Mouse (Mus musculus): Measurements from ENCODE around the gene Parp1. TPM values are rescaled to one million over a fixed set of nuclear protein-coding genes. Genes with fewer than 3 reads are reported as not detected.

The Parp1 gene
- polyA plus RNA-seq, 1 experiment from 2014 or later = 115 TPM

DNA sequence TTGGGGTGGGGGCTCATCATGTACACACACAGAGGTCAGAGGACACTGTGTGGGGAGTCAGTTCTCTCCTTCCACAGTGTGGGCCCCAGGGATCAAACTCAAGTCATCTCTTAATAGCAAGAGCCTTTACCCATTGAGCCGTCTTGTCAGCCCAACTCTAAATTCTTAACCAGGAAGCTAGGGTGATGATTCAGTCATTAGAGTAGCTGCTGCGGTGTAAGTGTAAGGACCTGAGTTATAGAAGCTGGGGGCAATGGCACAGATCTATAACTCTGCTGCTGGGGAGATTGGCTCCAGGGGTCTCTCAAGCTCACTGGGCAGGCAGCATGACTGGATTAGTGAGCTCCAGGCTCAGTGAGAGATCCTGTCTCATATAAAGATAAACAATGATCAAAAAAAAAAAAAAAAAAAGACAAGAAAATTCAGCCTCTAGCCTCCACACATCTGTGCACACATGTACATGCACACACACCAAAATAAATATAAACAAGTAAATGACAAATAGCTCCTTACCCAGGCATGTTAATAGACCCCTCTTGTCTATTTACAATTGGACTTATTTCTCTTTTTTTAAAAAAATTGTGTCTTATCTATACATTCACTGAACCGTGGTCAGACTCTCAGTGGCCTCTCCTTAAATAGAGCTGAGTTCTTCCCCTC, 25.9 kb upstream of the Parp1 start:
- 50% methylated on average over 3 of the region's 3 CpGs for WGBS (ENCODE audit: insufficient replicate concordance)
- Histone ChIP-seq H3K27ac (no peak overlapping the region), H3K9ac (no peak overlapping the region), H3K36me3 (no peaks in the 10 kb centered on the region), H3K4me2 (no peak overlapping the region), H3K4me3 (no peak overlapping the region), H3K4me1 (peaks cover 17% of the 10 kb centered on the region; the same call in 1 of the 2 replicates), H3K27me3 (replicated peaks) (peaks cover 16% of the 10 kb centered on the region), H3K9me3 (replicated peaks) (no peaks in the 10 kb centered on the region)
- no peak for ATAC-seq

DNA sequence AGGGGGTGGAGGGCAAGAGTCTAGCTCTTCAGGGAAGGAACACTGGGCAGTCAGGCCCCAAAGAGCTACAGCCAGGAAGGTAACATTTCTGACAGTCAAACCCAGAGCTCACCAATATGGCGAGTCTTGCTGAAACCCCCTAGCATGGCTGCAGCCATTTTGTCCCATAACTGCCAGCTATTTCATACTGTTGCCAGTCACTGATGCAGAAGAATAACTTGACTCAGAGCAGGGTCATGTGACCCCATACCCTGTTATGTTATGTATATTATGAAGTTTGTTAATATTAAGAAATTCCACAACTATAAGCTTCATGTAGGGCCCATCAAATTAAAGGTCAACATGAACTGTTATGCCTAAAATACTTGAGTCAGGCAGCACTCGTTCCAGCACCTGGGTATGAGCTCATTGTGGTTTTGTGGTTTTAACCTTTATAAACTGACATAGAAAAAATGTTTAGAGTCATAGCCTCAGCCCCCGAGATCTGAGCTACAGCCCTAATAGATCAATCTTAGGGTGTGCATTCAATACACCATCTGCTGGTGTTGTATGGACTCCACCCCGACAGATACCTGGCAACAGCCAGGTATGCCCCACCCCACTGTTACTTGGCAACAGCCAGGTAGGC, 22.7 kb upstream of the Parp1 start:
- no peak overlapping the region for H3K4me2 ChIP-seq
- 46% methylated on average over 4 of the region's 4 CpGs for WGBS (ENCODE audit: insufficient replicate concordance)
- H3K27me3 ChIP-seq (replicated peaks) = peaks cover 46% of the 10 kb centered on the region
- no peaks in the 10 kb centered on the region for H3K36me3 ChIP-seq
- ATAC-seq = no peak
- peaks cover 21% of the 10 kb centered on the region; the same call in 1 of the 2 replicates for H3K4me1 ChIP-seq
- no peak overlapping the region for H3K27ac ChIP-seq
- H3K4me3 ChIP-seq = no peak overlapping the region
- no peak overlapping the region for H3K9ac ChIP-seq
- H3K9me3 ChIP-seq (replicated peaks) = no peaks in the 10 kb centered on the region

DNA sequence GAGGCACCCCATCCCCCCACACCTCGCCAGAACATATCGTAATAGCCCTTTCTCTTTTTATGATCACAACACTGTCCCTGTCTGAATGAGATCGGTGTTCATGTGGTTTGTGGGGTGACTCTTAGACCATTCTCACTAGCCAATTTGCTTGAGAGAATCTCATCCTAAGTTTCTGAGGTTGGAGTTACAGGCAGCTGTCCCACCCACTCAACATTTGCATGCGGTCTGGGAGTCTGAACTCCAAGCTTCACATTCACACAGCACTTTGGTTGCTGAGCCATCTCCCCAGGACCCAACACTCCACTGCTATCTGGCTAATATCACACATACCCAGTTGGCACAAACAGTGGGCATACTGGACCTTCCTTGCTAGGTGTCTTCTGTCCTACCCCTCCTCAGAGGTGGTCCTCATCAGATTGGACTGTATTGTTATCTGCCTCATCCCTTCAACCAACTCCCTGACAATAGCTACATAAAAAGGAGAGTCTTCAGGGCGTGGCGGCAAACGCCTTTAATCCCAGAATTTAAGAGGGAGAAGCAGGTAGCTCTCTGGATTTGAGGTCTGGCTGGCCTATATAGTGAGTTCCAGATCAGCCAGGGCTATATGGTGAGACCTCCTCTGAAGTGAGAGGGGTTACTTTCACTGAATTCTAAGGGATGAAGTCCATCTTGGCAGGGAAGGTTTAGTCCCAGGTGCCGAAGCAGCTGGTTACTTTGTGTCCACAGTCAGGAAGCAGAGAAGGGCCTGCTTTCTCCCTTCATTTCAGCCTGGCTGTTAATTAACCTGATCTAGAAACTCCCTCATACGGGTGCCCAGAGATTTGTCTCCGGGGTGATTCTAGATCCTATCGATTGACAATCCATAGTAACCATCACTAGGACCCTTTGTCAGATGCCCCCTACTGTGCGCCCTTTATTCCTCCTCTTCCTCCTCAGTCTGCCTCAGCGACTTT, 21.6 kb upstream of the Parp1 start:
- Histone ChIP-seq H3K27ac (no peak overlapping the region), H3K36me3 (no peaks in the 10 kb centered on the region), H3K4me3 (no peak overlapping the region), H3K4me1 (peaks cover 10% of the 10 kb centered on the region; the same call in 1 of the 2 replicates), H3K27me3 (replicated peaks) (peaks cover 46% of the 10 kb centered on the region), H3K9me3 (replicated peaks) (no peaks in the 10 kb centered on the region), H3K9ac (no peak overlapping the region), H3K4me2 (peak overlapping the region; percentile 44)
- no peak for ATAC-seq
- WGBS (ENCODE audit: insufficient replicate concordance) = 47% methylated on average over 13 of the region's 13 CpGs

DNA sequence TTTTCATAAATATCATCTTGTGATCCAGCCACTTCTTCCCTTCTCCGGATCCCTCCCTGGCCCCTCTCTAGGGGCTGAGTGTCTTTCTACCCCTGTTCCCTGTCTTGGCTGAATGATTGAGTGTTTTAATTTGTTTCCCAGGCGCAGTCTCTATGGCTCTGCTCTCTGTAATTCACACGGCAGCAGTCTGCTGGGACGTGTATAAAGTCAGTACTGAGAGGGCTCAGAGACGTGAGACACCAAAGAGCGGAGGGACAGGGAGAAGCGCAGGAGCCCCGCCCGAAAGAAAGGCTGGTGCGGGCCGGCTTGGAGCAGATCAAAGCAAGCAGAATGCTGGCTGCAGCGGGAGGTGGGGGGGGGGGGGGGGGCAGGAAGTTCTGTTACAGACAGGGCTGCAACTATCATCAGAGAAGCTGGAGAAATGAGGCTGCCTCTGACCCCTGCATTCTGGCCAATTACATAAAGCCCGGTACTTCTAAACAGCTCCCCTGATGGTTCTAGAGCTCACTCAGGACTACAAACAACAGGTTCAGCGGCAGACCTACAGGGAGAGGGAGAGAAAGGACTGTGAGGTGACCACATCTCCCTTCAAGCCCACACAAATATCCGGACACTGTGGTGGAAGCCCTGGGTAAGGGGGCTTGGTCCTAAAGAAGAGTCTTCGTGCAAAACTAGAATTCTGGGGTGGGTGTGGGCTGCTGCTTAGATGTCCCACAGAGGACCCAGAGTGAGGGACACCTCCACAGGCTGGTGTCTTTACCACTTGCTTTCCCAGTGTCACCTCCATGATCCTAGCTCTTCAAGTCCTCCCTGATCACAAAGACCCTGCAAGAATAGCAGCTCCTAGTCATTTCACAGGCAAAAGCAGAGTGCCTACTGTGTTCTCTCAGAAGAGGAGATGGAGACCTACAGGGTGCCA, 20.7 kb upstream of the Parp1 start:
- peak overlapping the region; percentile 44 for H3K4me2 ChIP-seq

DNA sequence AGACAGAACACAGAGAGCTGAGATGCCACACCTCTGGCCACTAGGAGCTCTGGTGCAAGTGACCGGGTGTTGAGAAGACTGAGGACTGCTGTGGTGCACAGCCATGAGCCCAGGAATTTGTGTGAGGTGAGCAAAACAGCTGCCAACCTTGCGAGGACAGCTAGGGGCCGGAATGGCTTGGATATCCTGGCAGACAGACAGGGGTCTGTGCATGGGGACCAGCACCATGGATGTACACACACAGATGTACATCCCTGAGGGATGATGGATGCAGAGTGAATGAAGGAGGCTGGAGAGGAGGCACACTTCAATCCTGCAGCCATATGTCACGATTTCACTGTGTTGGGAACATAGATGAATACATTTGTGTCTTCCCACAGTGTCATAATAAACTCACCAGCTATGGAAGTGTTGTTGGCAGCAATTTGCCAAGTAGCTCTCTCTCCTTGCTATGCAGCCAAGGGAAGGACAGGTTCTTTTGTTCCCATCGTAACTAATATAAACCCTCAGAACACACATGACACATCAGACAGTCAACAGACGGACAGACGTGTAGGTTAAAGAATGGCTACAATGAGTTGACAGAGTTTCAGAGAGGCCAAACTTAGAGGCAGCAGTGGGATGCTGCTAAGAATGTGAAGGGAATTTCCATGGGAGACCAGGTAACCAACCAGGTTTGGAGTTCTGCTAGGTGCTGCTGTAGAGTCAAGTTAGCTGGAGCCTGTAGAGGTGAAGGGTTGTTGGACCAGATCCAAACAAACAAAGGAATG, 19.0 kb upstream of the Parp1 start:
- Histone ChIP-seq H3K9me3 (replicated peaks) (no peaks in the 10 kb centered on the region), H3K9ac (no peak overlapping the region), H3K4me3 (no peak overlapping the region), H3K27ac (no peak overlapping the region), H3K4me2 (no peak overlapping the region), H3K4me1 (peaks cover 14% of the 10 kb centered on the region; the same call in 1 of the 2 replicates), H3K27me3 (replicated peaks) (peaks cover 46% of the 10 kb centered on the region), H3K36me3 (no peaks in the 10 kb centered on the region)
- WGBS (ENCODE audit: insufficient replicate concordance) = 68% methylated on average over 7 of the region's 7 CpGs
- ATAC-seq = no peak

More for the DNA sequence above, 20.7 kb upstream of the Parp1 start:
- H3K9ac ChIP-seq = no peak overlapping the region
- no peak overlapping the region for H3K4me3 ChIP-seq
- peaks cover 46% of the 10 kb centered on the region for H3K27me3 ChIP-seq (replicated peaks)
- no peak for ATAC-seq
- no peak overlapping the region for H3K27ac ChIP-seq
- 5% methylated on average over 16 of the region's 16 CpGs for WGBS (ENCODE audit: insufficient replicate concordance)
- H3K4me1 ChIP-seq = peaks cover 10% of the 10 kb centered on the region; the same call in 1 of the 2 replicates
- H3K9me3 ChIP-seq (replicated peaks) = no peaks in the 10 kb centered on the region
- H3K36me3 ChIP-seq = no peaks in the 10 kb centered on the region

DNA sequence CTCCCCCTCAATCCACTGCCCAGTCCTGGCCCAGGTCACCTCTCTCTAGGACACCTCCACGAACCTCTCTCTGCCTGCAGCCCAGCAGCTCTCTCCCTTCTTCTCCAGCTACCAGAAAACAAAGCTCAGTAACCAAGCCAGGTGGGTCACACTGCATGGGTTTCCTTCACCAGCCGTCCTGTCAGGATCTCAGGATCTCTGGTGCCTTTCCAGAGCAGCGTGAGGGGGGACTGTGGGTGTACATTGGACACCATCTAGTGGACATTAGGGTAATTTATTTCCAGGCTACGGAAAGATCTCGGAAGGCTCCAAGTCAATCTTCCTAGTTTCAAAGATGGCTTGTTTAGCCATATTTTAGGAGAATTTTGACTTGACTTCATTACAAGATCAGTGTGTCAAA, 18.0 kb upstream of the Parp1 start:
- 17% methylated on average over 5 of the region's 5 CpGs for WGBS (ENCODE audit: insufficient replicate concordance)
- Histone ChIP-seq H3K27me3 (replicated peaks) (peaks cover 46% of the 10 kb centered on the region), H3K9me3 (replicated peaks) (no peaks in the 10 kb centered on the region), H3K4me2 (no peak overlapping the region), H3K4me1 (peaks cover 17% of the 10 kb centered on the region; the same call in 1 of the 2 replicates), H3K27ac (no peak overlapping the region), H3K4me3 (no peak overlapping the region), H3K36me3 (no peaks in the 10 kb centered on the region), H3K9ac (no peak overlapping the region)
- 0 out of 2 replicates have a peak, but pooled peaks have one; percentile 30 for ATAC-seq

DNA sequence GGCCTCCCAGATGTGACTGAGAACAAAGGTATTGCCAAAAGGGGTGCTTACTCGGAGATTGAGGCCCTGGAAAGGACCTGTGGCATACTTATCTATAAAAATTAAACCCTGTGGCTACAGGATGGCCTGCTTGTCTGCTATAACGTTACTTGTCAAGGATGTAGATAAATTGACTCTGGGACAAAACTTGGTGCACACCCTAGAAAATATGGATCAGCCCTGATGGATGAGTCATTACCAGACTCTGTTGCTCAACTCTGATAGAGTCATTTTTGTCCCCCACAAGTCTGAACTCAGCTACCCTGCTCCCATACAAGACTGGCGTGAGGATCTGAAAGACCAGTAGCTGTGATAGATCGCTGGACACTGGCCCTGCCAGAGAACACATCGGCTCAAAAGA, 11.8 kb upstream of the Parp1 start:
- Histone ChIP-seq H3K27ac (no peak overlapping the region), H3K4me3 (no peak overlapping the region), H3K9ac (no peak overlapping the region), H3K9me3 (replicated peaks) (no peaks in the 10 kb centered on the region), H3K4me2 (no peak overlapping the region), H3K4me1 (peaks cover 16% of the 10 kb centered on the region), H3K27me3 (replicated peaks) (no peaks in the 10 kb centered on the region), H3K36me3 (no peaks in the 10 kb centered on the region)
- ATAC-seq = no peak
- 46% methylated on average over 5 of the region's 5 CpGs for WGBS (ENCODE audit: insufficient replicate concordance)

DNA sequence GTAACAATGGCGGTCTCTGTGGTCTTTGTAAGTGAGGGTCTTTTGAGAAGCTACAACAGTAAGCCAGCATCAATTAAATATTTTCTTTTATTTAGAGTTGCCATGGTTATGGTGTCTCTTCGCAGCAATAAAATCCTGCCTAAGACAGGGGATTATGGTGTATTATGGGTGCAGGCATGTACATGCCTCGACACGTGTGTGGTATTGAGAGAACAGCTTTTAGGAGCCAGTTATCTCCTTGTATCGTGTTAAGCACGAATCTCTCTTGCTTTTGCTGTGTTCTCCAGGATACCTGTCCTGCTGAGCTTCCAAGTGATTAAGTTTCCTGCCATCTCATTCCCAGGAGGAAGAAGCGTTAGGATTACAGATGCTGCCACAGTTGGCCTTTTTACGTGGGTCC, 9.3 kb upstream of the Parp1 start:
- no peak overlapping the region for H3K9ac ChIP-seq
- H3K27ac ChIP-seq = no peak overlapping the region
- 65% methylated on average over 8 of the region's 8 CpGs for WGBS (ENCODE audit: insufficient replicate concordance)
- no peak overlapping the region for H3K4me3 ChIP-seq
- ATAC-seq = no peak
- no peaks in the 10 kb centered on the region for H3K9me3 ChIP-seq (replicated peaks)
- no peaks in the 10 kb centered on the region for H3K27me3 ChIP-seq (replicated peaks)
- peaks cover 15% of the 10 kb centered on the region for H3K4me1 ChIP-seq
- no peaks in the 10 kb centered on the region for H3K36me3 ChIP-seq
- H3K4me2 ChIP-seq = no peak overlapping the region

DNA sequence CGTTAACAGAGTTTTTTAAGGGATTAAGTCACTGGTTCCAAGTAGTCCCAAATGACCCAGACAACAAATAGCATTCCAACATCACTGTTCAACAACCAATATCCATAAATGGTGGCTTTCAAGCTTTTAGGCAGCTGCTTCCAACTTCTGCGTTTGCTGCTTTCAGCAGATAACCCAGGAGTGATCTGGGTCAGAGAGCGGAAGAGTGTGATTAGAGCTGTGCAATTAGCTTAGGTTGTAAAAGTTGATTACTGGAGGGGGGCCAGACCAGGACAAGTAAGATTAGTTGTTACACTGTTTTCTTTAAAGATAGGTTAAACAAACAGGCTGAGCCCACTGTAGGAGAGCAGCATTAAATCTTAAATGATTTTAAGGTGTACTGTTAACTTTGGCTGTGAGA, 7.5 kb upstream of the Parp1 start:
- Histone ChIP-seq H3K9me3 (replicated peaks) (no peaks in the 10 kb centered on the region), H3K4me3 (no peak overlapping the region), H3K27me3 (replicated peaks) (no peaks in the 10 kb centered on the region), H3K27ac (no peak overlapping the region), H3K9ac (no peak overlapping the region), H3K4me1 (peaks cover 10% of the 10 kb centered on the region), H3K4me2 (no peak overlapping the region), H3K36me3 (no peaks in the 10 kb centered on the region)
- ATAC-seq = no peak
- WGBS (ENCODE audit: insufficient replicate concordance) = 21% methylated on average over 3 of the region's 3 CpGs

DNA sequence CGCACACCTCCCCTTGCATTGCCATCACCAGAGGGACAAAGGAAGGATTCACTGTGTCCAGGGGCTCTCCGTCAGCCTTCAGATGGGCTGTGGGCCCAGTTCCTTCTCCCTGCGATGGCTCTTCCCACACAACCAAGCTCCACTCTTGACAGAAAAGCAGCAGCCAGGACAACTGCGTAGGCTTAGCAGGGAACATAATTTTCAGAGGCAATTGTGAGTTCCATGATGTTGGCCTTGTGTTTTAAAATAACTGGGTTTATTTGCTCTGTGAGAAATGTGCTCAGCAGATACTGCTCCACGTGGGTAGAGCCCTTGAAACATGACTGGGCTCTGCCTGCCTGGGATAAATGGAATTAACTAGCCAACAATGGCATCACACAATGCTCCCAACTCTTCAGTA, 3.8 kb upstream of the Parp1 start:
- Histone ChIP-seq H3K9ac (no peak overlapping the region), H3K27ac (no peak overlapping the region), H3K4me3 (no peak overlapping the region), H3K4me2 (no peak overlapping the region), H3K4me1 (peaks cover 14% of the 10 kb centered on the region), H3K36me3 (no peaks in the 10 kb centered on the region), H3K9me3 (replicated peaks) (no peaks in the 10 kb centered on the region), H3K27me3 (replicated peaks) (no peaks in the 10 kb centered on the region)
- WGBS (ENCODE audit: insufficient replicate concordance) = 77% methylated on average over 5 of the region's 5 CpGs
- no peak for ATAC-seq

DNA sequence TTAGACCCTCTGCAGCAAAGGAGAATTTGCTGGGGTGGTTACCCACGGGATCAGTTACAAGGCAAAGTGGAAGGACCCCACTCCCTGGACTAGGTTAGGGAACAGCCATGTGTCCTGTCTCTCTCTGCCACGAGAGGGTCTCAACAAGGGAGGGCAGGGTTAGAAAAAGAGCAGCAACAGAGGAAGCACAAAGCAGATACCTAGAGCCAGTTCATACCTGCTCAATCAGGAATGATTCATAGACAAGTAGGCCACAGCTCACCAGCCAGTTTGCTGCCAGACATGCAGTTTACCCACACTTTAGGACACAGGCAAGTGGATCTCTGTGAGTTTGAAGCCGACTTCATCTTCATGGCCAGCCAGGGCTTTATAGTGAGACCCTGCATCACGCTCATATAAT, 963 bp upstream of the Parp1 start:
- Histone ChIP-seq H3K36me3 (peaks cover 14% of the 10 kb centered on the region), H3K4me3 (no peak overlapping the region), H3K9me3 (replicated peaks) (no peaks in the 10 kb centered on the region), H3K9ac (no peak overlapping the region), H3K27ac (no peak overlapping the region), H3K4me2 (no peak overlapping the region), H3K27me3 (replicated peaks) (no peaks in the 10 kb centered on the region), H3K4me1 (peaks cover 39% of the 10 kb centered on the region)
- WGBS (ENCODE audit: insufficient replicate concordance) = 68% methylated on average over 4 of the region's 4 CpGs
- ATAC-seq = no peak

Measured in liver, embryonic 12.5 days (tissue).